Mouse (Mus musculus) E14TG2a.4 (cell line): ENCODE results near the gene Fabp2.

Source experiments
- CTCF ChIP-seq: conservative IDR thresholded peaks from 2 replicates; pipeline ENCODE4 v1.5.1; 2014; ENCODE audit warnings: low read length
- NANOG ChIP-seq: IDR thresholded peaks from 2 replicates; pipeline ENCODE4 v1.6.1; 2014; ENCODE audit warnings: borderline replicate concordance, low read length, mixed read lengths

- no peak for TF ChIP-seq CTCF
- TF ChIP-seq NANOG = no peak
These were observed 388 bp downstream of the Fabp2 start for GRCm38 (mm10) chr3:122895189-122895731.
